Mouse (Mus musculus): Measurements from ENCODE around the gene Heatr4.
"Not testable (repeated sequence)": the region's sequence is repeated elsewhere in the genome, so short reads cannot be mapped to it uniquely, and the experiment has no call there.

Heatr4 gene

GRCm38 (mm10) chr12:83984752-83985151, at the start of gene Heatr4:
Gene Heatr4 (minus strand): TSS chr12:83984852.
- DNase-seq = no peak

- no peak for DNase-seq
Observed at GRCm38 (mm10) chr12:84034108-84034507, 49.5 kb upstream of the Heatr4 start.

- not testable (repeated sequence) for DNase-seq
Observed at GRCm38 (mm10) chr12:84033302-84033701, 48.6 kb upstream of the Heatr4 start.

GRCm38 (mm10) chr12:84032854-84033253, 48.2 kb upstream of the Heatr4 start:
- DNase-seq = no peak

GRCm38 (mm10) chr12:84030659-84031332, 46.1 kb upstream of the Heatr4 start:
- DNase-seq = peak; percentile 48 to 64

GRCm38 (mm10) chr12:84029043-84029442, 44.4 kb upstream of the Heatr4 start:
- DNase-seq = not testable (repeated sequence)

- DNase-seq = not testable (repeated sequence)
Observed at GRCm38 (mm10) chr12:84028328-84028727, 43.7 kb upstream of the Heatr4 start.

- no peak for DNase-seq
Observed at GRCm38 (mm10) chr12:84025888-84026287, 41.2 kb upstream of the Heatr4 start.

GRCm38 (mm10) chr12:84023052-84023745, 38.5 kb upstream of the Heatr4 start:
- no peak for DNase-seq

GRCm38 (mm10) chr12:84022266-84022665, 37.6 kb upstream of the Heatr4 start:
- DNase-seq = not testable (repeated sequence)

GRCm38 (mm10) chr12:84020528-84020927, 35.9 kb upstream of the Heatr4 start:
- DNase-seq = peak in 1 of 2 experiments; percentile 8

- DNase-seq = no peak
Observed at GRCm38 (mm10) chr12:84013701-84014100, 29.0 kb upstream of the Heatr4 start.

GRCm38 (mm10) chr12:84013130-84013529, 28.5 kb upstream of the Heatr4 start:
- DNase-seq = no peak

GRCm38 (mm10) chr12:84011251-84012040, 26.8 kb upstream of the Heatr4 start:
- DNase-seq = no peak

GRCm38 (mm10) chr12:84010201-84010600, 25.5 kb upstream of the Heatr4 start:
- no peak for DNase-seq

- peak; percentile 31 to 54 for DNase-seq
Observed at GRCm38 (mm10) chr12:84009171-84009965, 24.7 kb upstream of the Heatr4 start, which contains the start of gene Acot1. Gene Acot1 (plus strand): TSS chr12:84009490.

GRCm38 (mm10) chr12:84008729-84009128, 24.1 kb upstream of the Heatr4 start:
- DNase-seq = no peak

GRCm38 (mm10) chr12:84008251-84008650, 23.6 kb upstream of the Heatr4 start:
- DNase-seq = no peak

GRCm38 (mm10) chr12:84003866-84004265, 19.2 kb upstream of the Heatr4 start:
- DNase-seq = no peak

GRCm38 (mm10) chr12:84000418-84000817, 15.8 kb upstream of the Heatr4 start:
- no peak for DNase-seq

- not testable (repeated sequence) for DNase-seq
Observed at GRCm38 (mm10) chr12:83999237-83999636, 14.6 kb upstream of the Heatr4 start.

- DNase-seq = no peak
Observed at GRCm38 (mm10) chr12:83998341-83999107, 13.9 kb upstream of the Heatr4 start.

Data from thymus, postnatal 36 days (tissue).